In genomic region chr7:130640681-130641080, GRCm38 (mm10) we compare ENCODE assay signal across 17 mouse cellular contexts.
DNase-seq lines count a peak whose midpoint lies in the region; ATAC-seq and TF ChIP-seq lines count a peak whose summit lies in the region.
"Had no signal": no experiment of that assay in that cellular context is flagged by ENCODE, and none has a peak within 500 bp of the region (broad histone marks: within the 10 kb centered on the region; RNA-seq: fewer than 3 reads in every experiment).

No protein-coding gene starts in this region.

- no peak for TF ChIP-seq CTCF in kidney, adult 2 months (conservative IDR thresholded peaks at IDR 0.05; ENCODE audit: insufficient read depth, insufficient read length, low read depth, low read length)
- TF ChIP-seq CTCF in Patski (IDR thresholded peaks at IDR 0.05), result no peak

- H3K4me3 ChIP-seq in kidney, adult 2 months (ENCODE audit: insufficient read depth, low read depth, low read length), result no peak overlapping the region
- no peak overlapping the region for H3K4me3 ChIP-seq in stomach, embryonic 15.5 days (replicated peaks)
- H3K4me3 ChIP-seq: forebrain, embryonic 15.5 days; limb, embryonic 13.5 days had no signal

- no peaks in the 10 kb centered on the region for H3K36me3 ChIP-seq in kidney, adult 2 months (ENCODE audit: control insufficient read depth, insufficient read depth, low read length)
- H3K36me3 ChIP-seq in stomach, embryonic 15.5 days, result no peaks in the 10 kb centered on the region
- H3K36me3 ChIP-seq: forebrain, embryonic 15.5 days; limb, embryonic 13.5 days had no signal

- POLR2A ChIA-PET in Patski (lab: Charles Lee), result interaction anchor here (0.6 kb wide), 2 partner anchors 13 to 18 kb away, joined by 3 read pairs; no protein-coding TSS in a partner anchor

- CTCF ChIA-PET in Patski (lab: Charles Lee), result interaction anchor here (0.8 to 1.3 kb wide), 2 partner anchors 8 to 10 kb away, joined by 3 to 5 read pairs; no protein-coding TSS in a partner anchor

- H3K27me3 ChIP-seq in kidney, adult 2 months (replicated peaks; ENCODE audit: control insufficient read depth, insufficient read depth, low read length), result no peaks in the 10 kb centered on the region
- H3K27me3 ChIP-seq in Patski, result no peaks in the 10 kb centered on the region
- no peaks in the 10 kb centered on the region for H3K27me3 ChIP-seq in stomach, embryonic 15.5 days (replicated peaks)
- H3K27me3 ChIP-seq: forebrain, embryonic 15.5 days; limb, embryonic 13.5 days had no signal

- no peak overlapping the region for H3K4me2 ChIP-seq in stomach, embryonic 15.5 days
- H3K4me2 ChIP-seq: forebrain, embryonic 15.5 days; limb, embryonic 13.5 days had no signal

- H3K9me3 ChIP-seq in stomach, embryonic 15.5 days, result no peaks in the 10 kb centered on the region
- H3K9me3 ChIP-seq: forebrain, embryonic 15.5 days; limb, embryonic 13.5 days had no signal

- no peak for TF ChIP-seq POLR2A in kidney, adult 2 months (IDR thresholded peaks at IDR 0.05; ENCODE audit: low read depth, low read length)

- peaks cover 12% of the 10 kb centered on the region for H3K4me1 ChIP-seq in kidney, adult 2 months (ENCODE audit: control insufficient read depth, insufficient read depth, low read length)
- no peaks in the 10 kb centered on the region for H3K4me1 ChIP-seq in stomach, embryonic 15.5 days

- no peak overlapping the region for H3K27ac ChIP-seq in kidney, adult 2 months (ENCODE audit: insufficient read depth, low read depth, low read length)
- 0 out of 2 replicates have a peak overlapping the region, but pooled peaks have one; percentile 11 for H3K27ac ChIP-seq in stomach, embryonic 15.5 days
- H3K27ac ChIP-seq: forebrain, embryonic 15.5 days; kidney, postnatal 0 days; limb, embryonic 13.5 days had no signal

- H3K9ac ChIP-seq in stomach, embryonic 15.5 days, result no peak overlapping the region
- H3K9ac ChIP-seq: forebrain, embryonic 15.5 days; limb, embryonic 13.5 days had no signal

- peak; percentile 32 for ATAC-seq in Patski
- no peak for ATAC-seq in stomach, embryonic 15.5 days (ENCODE audit: insufficient read depth, low FRiP score, low read depth)
- ATAC-seq: forebrain, embryonic 15.5 days; midbrain, embryonic 16.5 days had no signal

- peak; percentile 38 for DNase-seq in kidney, adult 2 months
- DNase-seq in kidney, adult 11 months, result no peak
- DNase-seq in Patski (ENCODE audit: low read depth, low spot score), result no peak
- peak; percentile 81 to 86 for DNase-seq in lung, adult 18-20 months
- DNase-seq in cerebellum, adult 9-11 months, result no peak
- no peak for DNase-seq in testis, postnatal 10 days (ENCODE audit: low spot score)
- DNase-seq: adrenal gland, postnatal 25 days; cerebellum, adult 11-12 months; gastrocnemius, postnatal 36 days; heart, postnatal 10 days; retina, postnatal 1 day; thymus, postnatal 14 days had no signal

- in situ Hi-C loops in Patski (cut with MboI; ENCODE audit: low pct_unique_long_range_greater_than_20kb), result no loop called here

- WGBS in kidney, adult 2 months, result 64% methylated on average over 9 of the region's 9 CpGs
- 74% methylated on average over 9 of the region's 9 CpGs for WGBS in stomach, embryonic 15.5 days

Comparison
In these comparisons a context has a peak if more than half of its experiments do, and no peak if none do; other contexts are left out.
1. DNase-seq: peak in kidney, adult 2 months (single experiment) and lung, adult 18-20 months (2 of 2); none in kidney, adult 11 months (single experiment), Patski (single experiment), cerebellum, adult 9-11 months (single experiment) and testis, postnatal 10 days (single experiment).